Mouse (Mus musculus) gastrocnemius, adult 2 months (tissue): ENCODE measurements around the gene Sema4b. TPM values are rescaled to one million over a fixed set of nuclear protein-coding genes. Genes with fewer than 3 reads are reported as not detected.
A peak's percentile ranks its signal among the peaks of the same experiment; 100 is the strongest.

Experiments used
- DNase-seq: peaks from one replicate; pipeline ENCODE4 v3.0.0; 2022
- H3K27ac ChIP-seq: fragments of 200-600 bp; 2 replicates; pipeline ENCODE4 v1.8.1; 2022; ENCODE audit warnings: mild to moderate bottlenecking
- H3K4me3 ChIP-seq: fragments of 200-600 bp; 2 replicates; pipeline ENCODE4 v1.8.1; 2022; ENCODE audit warnings: mild to moderate bottlenecking, moderate library complexity
- CTCF ChIP-seq: fragments of 200-600 bp; IDR thresholded peaks from 2 replicates; pipeline ENCODE4 v1.8.1; 2022; ENCODE audit warnings: antibody characterized with exemption, mild to moderate bottlenecking, moderate library complexity
- intact Hi-C: fragments of 180-260 bp; cut with DNase I; formaldehyde crosslinking; loops from one replicate; pipeline ENCODE4 v1.15.1; 2025
- long read RNA-seq, 2 experiments: library from polyadenylated mRNA; stranded (forward); transcript quantifications; one replicate each; pipeline ENCODE4 v2.0.0; 2021
- total RNA-seq, 2 experiments: library from RNA; stranded (reverse); gene quantifications; 2 replicates each; pipeline ENCODE4 v1.2.3; 2021

Sema4b gene
- 1 to 10 TPM; 1.8 to 2.1 TPM for total RNA-seq
- long read RNA-seq, experiment 1, result 0 reads
- long read RNA-seq, experiment 2, partial matches to known transcripts, result 0 of 1 reads
- long read RNA-seq, experiment 2, other reads (novel, unspliced or antisense), result 0 of 1 reads

GRCm38 (mm10) chr7:80186531-80187296, at the start of gene Sema4b:
Gene Sema4b, plus strand, starts transcription at chr7:80186841.
- peak within 1 kb of the TSS; percentile 81 for H3K4me3 ChIP-seq
- H3K27ac ChIP-seq, result peak within 1 kb of the TSS; percentile 87
- TF ChIP-seq CTCF, result peak; percentile 21; the same call in 1 of the 2 replicates
- DNase-seq, result peak; percentile 95
- intact Hi-C loops, result no loop called here

GRCm38 (mm10) chr7:80138375-80138774, 48.3 kb upstream of the Sema4b start:
- intact Hi-C loops, result no loop called here
- no peak overlapping the region for H3K4me3 ChIP-seq
- TF ChIP-seq CTCF, result no peak
- no peak overlapping the region for H3K27ac ChIP-seq
- no peak for DNase-seq

- TF ChIP-seq CTCF, result peak; percentile 84
- intact Hi-C loops, result loop anchor here (2.0 to 5.0 kb wide), 2 partner anchors 74 to 231 kb away; partner anchors contain the start of gene Man2a2
- peak; percentile 74 for DNase-seq
- Histone ChIP-seq H3K4me3 (no peak overlapping the region), H3K27ac (no peak overlapping the region)
These were observed 45.8 kb upstream of the Sema4b start for GRCm38 (mm10) chr7:80140815-80141214.

- DNase-seq, result no peak
- intact Hi-C loops, result loop anchor here (5.0 kb wide), 1 partner anchor 229 kb away; the partner anchor contains the start of gene Man2a2
- Histone ChIP-seq H3K27ac (0 out of 2 replicates have a peak overlapping the region, but pooled peaks have one; percentile 16), H3K4me3 (0 out of 2 replicates have a peak overlapping the region, but pooled peaks have one; percentile 7)
- no peak for TF ChIP-seq CTCF
These were observed 43.0 kb upstream of the Sema4b start for GRCm38 (mm10) chr7:80143331-80144273.

- no peak for TF ChIP-seq CTCF
- intact Hi-C loops, result loop anchor here (5.0 kb wide), 1 partner anchor 228 kb away; the partner anchor contains the start of gene Man2a2
- Histone ChIP-seq H3K27ac (no peak overlapping the region), H3K4me3 (no peak overlapping the region)
- no peak for DNase-seq
These were observed 41.9 kb upstream of the Sema4b start for GRCm38 (mm10) chr7:80144695-80145094.

GRCm38 (mm10) chr7:80146077-80146476, 40.6 kb upstream of the Sema4b start:
- Histone ChIP-seq H3K4me3 (no peak overlapping the region), H3K27ac (no peak overlapping the region)
- DNase-seq, result no peak
- intact Hi-C loops, result no loop called here
- no peak for TF ChIP-seq CTCF

- no peak for TF ChIP-seq CTCF
- DNase-seq, result no peak
- no peak overlapping the region for H3K27ac ChIP-seq
- H3K4me3 ChIP-seq, result peak overlapping the region; percentile 63
- intact Hi-C loops, result no loop called here
These were observed 37.3 kb upstream of the Sema4b start for GRCm38 (mm10) chr7:80149356-80149755.

GRCm38 (mm10) chr7:80152152-80152551, 34.5 kb upstream of the Sema4b start:
- peak; percentile 52 for TF ChIP-seq CTCF
- H3K4me3 ChIP-seq, result no peak overlapping the region
- intact Hi-C loops, result no loop called here
- no peak for DNase-seq
- H3K27ac ChIP-seq, result no peak overlapping the region

- intact Hi-C loops, result no loop called here
- no peak for DNase-seq
- H3K27ac ChIP-seq, result no peak overlapping the region
- no peak overlapping the region for H3K4me3 ChIP-seq
- no peak for TF ChIP-seq CTCF
These were observed 33.9 kb upstream of the Sema4b start for GRCm38 (mm10) chr7:80152756-80153155.

GRCm38 (mm10) chr7:80154689-80155088, 32.0 kb upstream of the Sema4b start:
- H3K27ac ChIP-seq, result no peak overlapping the region
- no peak for DNase-seq
- TF ChIP-seq CTCF, result no peak
- H3K4me3 ChIP-seq, result no peak overlapping the region
- intact Hi-C loops, result no loop called here

- H3K4me3 ChIP-seq, result peak overlapping the region; percentile 9; the same call in 1 of the 2 replicates
- TF ChIP-seq CTCF, result peak; percentile 64
- H3K27ac ChIP-seq, result no peak overlapping the region
- peak; percentile 55 for DNase-seq
- intact Hi-C loops, result loop anchor here (1.0 kb wide), 1 partner anchor 59 kb away; no protein-coding TSS in a partner anchor
These were observed 29.9 kb upstream of the Sema4b start for GRCm38 (mm10) chr7:80156711-80157227.
